Mouse (Mus musculus) adrenal gland, postnatal 10 days (tissue): Measurements from ENCODE around the gene Klf13. TPM values are rescaled to one million over a fixed set of nuclear protein-coding genes. Genes with fewer than 3 reads are reported as not detected.

Experiments used
- DNase-seq: peaks from one replicate; pipeline ENCODE4 v3.0.0; 2021; ENCODE audit warnings: mixed read lengths
- long read RNA-seq, 2 experiments: library from polyadenylated mRNA; stranded (forward); transcript quantifications; one replicate each; pipeline ENCODE4 v2.0.0; 2021
- total RNA-seq, 2 experiments: library from RNA; stranded (reverse); gene quantifications; 2 replicates each; pipeline ENCODE4 v1.2.3; 2021

Gene Klf13
- total RNA-seq, result 10 to 100 TPM; 65.9 to 80.6 TPM
- long read RNA-seq, experiment 1, full-length matches to known transcripts, result 106 of 147 reads
- long read RNA-seq, experiment 1, partial matches to known transcripts, result 31 of 147 reads
- long read RNA-seq, experiment 1, other reads (novel, unspliced or antisense), result 10 of 147 reads
- long read RNA-seq, experiment 2, full-length matches to known transcripts, result 6 of 18 reads
- long read RNA-seq, experiment 2, partial matches to known transcripts, result 2 of 18 reads
- long read RNA-seq, experiment 2, other reads (novel, unspliced or antisense), result 10 of 18 reads

DNA sequence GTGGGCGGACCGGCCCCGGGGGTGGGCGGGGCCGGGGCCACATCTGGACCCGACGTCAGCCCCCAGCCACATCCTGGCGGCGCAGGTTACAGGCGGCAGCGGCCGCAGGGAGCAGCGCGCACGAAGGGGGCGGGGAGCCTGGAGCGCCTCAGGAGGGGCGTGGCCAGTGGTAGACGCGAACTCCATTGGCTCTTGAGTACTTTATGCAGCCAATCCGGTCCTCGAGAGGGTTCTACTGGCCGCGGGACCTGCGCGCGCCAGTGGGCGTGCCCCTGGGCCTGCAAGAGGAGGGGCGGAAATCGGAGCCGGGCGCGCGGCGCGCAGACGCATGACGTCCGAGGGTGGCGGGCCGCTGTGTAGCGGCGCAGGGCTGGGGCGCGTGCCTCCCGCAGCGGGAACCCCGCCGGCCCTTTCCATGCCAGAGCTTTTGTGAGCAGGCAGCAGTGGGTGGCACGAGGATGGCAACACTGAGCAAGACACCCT lies at the start of gene Klf13:
TSS of gene Klf13 (minus strand) at position 2 of the 483 bp plus-strand sequence.
- peak; percentile 97 for DNase-seq

- DNase-seq, result no peak
These were observed 49.7 kb upstream of the Klf13 start for GRCm38 (mm10) chr7:63988391-63988790.

GRCm38 (mm10) chr7:63986407-63987182 lies 47.9 kb upstream of the Klf13 start:
- DNase-seq, result peak; percentile 81

DNA sequence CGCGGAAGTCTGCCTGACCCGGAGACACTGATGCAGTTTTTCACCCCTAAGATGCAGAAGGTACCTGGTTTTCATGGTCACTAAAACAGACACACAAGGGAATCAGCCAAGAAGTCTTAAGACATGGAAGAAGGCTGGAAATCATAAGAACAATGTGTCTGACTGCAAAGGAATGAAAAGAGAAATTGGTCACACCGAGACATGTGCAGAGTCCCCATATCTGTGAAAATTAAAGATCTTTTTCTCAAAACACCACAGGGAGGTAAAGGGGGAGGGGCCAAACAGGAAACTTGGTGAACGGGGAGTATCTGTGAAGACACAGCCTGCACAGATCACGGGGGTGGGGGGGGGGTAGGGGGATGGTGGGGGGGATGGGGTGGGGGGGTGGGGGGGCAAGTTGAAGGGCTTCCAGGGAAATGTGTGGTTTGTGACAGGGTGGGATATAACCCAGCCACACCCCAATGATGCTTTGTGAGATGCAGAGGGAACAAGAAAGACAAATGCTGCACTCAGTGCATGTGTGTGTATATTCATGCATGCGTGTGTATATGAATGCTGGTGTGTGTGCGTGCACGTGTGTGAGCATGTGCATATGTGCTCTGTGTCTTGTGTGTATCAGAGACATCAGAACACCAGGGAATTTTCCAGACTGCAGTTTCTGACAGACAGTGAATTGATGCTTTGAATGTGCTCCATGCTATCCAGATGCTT lies 47.1 kb upstream of the Klf13 start:
- no peak for DNase-seq

GRCm38 (mm10) chr7:63985266-63985665 lies 46.6 kb upstream of the Klf13 start:
- no peak for DNase-seq

- DNase-seq, result no peak
These were observed 45.6 kb upstream of the Klf13 start for GRCm38 (mm10) chr7:63984329-63984728.

DNA sequence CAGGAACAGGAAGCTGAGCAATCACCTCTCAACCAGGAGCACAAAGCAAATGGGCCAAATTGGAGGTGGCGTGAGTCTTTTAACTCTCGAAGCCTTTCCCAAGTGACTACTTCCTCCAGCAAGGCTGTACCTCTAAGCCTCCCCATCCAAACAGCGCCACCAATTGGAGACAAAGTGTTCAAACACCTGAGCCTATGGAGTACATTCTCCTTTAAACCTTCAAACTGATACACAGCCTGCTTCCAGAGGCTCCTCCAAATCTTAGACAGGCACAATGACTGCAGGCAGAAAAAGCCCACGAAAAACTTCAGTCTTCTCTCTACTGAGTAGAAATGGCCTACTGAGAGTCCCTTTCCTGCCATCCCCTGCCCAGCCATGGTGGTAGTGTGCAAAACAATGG lies 38.9 kb upstream of the Klf13 start:
- no peak for DNase-seq

DNA sequence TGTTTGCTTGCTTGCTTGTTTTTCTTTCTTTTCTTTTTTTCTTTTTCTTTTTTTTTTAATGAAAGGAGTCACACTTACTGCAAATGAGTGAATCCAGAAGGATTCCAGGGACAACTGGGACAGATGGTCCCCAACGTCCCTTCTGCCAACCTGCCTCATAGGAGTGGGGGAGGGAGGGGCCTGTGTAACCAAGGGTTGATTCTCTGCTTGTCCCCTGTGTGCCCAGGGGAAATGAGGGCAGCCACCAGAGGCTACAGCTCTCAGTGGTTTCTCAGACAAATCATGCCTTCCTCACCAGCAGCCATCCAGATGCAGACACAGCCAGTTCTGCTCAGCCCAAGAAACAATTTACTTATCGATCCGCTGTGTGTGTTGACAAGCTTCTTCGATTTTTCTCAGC lies 32.3 kb upstream of the Klf13 start:
- no peak for DNase-seq

GRCm38 (mm10) chr7:63969941-63970340 lies 31.2 kb upstream of the Klf13 start:
- no peak for DNase-seq

- DNase-seq, result no peak
These were observed 27.1 kb upstream of the Klf13 start for GRCm38 (mm10) chr7:63965635-63966418.

GRCm38 (mm10) chr7:63965135-63965534 lies 26.4 kb upstream of the Klf13 start:
- DNase-seq, result peak; percentile 35

GRCm38 (mm10) chr7:63964121-63964520 lies 25.4 kb upstream of the Klf13 start:
- no peak for DNase-seq

DNA sequence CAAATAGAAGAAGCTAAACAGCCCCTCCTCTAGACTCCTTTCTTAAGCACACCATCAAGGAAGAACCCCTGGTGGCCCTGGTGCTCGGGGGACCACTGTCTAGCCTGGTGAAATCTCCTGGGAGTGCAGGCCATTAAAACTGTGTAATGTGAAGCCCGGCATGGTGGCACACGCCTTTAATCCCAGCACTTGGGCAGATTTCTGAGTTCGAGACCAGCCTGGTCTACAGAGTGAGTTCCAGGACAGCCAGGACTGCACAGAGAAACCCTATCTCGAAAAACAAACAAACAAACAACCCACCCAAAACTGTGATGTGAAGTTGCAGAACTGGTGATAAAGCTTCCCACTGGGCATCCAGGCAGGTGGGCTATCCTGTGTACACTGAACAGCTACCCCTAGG lies 24.9 kb upstream of the Klf13 start:
- DNase-seq, result no peak

DNA sequence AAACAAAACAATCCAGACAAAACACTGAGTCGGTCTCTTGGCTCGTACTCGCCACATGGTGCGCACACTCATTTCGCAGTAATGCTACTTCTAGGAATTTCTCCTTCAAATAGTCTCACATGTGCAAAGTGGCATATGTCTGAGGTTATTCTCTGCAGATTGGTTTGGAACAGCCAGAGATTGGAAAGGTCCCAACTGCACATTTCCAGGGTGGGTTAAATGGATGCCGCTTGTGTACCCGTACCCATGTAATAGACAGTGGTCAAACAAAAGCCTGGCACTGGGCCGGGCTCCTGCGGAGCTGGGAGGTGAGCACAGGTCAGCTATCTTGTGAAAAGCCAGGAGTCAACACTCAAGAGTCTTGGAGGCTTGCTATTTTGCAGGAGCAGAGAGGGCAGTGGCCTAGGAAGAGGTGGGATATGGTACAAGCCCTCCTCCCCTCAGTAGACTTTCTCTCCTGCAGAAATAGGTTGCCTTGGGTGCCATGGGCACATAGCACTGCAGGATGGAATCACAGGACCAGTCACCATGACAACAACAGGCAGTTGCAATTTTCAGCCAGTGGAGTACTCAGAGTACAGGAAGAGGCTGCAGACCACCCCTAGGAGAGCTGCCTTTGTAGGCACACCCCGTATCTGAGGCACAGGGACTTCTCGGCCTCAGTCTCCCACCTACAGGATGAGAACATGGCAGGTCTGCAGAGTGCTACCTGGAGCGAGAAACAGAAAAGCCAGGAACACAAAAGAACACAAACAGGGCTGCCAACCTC lies 19.3 kb upstream of the Klf13 start:
- no peak for DNase-seq

- peak; percentile 40 for DNase-seq
These were observed 18.4 kb upstream of the Klf13 start for GRCm38 (mm10) chr7:63956981-63957713.

- DNase-seq, result no peak
These were observed 17.6 kb upstream of the Klf13 start for GRCm38 (mm10) chr7:63956138-63956823.

GRCm38 (mm10) chr7:63955440-63955839 lies 16.7 kb upstream of the Klf13 start:
- no peak for DNase-seq

DNA sequence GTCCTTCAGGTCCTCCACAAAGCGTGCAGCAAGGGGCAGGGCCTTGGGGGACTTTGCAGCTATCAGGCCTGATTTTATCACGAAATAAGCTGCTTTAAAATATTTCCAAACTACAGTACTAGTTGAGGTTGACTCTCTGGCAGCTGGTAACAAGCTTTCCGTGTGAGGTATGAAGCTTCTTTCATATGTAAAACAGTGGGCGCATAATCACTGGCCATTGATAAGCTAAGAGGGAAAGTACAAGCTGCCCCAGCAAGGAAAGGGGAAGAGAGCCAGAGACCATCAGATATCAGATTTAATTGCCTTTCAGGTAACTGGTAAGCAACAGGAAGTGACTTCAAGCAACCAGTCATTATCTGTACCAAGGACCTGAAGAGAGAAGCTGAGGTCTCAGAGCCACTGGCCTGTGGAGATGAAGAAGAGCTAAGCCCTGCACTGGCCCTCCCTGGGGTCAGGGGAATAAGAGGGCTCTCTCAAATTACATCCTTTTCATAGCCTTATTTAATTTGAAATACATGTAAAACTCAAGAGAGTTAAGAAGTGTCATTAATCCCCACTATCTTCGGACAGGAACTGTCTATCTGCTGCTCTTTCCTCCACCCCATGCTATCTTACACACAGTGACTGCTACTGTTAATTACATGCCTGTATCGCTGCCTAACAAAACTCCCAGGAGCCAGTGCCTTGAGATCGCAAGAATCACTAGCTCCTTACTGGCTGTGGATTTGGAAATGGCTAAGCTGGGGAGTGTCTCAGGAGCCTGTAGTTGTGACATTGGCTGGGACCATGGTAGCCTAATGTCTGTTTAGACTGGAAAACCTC lies 13.6 kb upstream of the Klf13 start:
- DNase-seq, result no peak
